Mouse (Mus musculus) embryonic facial prominence, embryonic 13.5 days (tissue): ENCODE results near the gene Ppt2. TPM values are rescaled to one million over a fixed set of nuclear protein-coding genes. Genes with fewer than 3 reads are reported as not detected.

Experiments
- ATAC-seq: fragments of 200-750 bp; cut with Nextera tagmentation; 2 replicates; pipeline ENCODE4 v1.8.0; 2017; ENCODE audit warnings: low read depth; ENCODE audit not compliant: insufficient number of reproducible peaks, insufficient read depth, low FRiP score, low TSS enrichment
- H3K27ac ChIP-seq: fragments of 300-500 bp; sonication (generic); 2 replicates; pipeline ENCODE4 v1.5.1; 2015; ENCODE audit warnings: moderate library complexity, mild to moderate bottlenecking, inconsistent platforms
- H3K27me3 ChIP-seq: fragments of 300-500 bp; sonication (generic); 2 replicates; pipeline ENCODE4 v1.6.1; 2015; ENCODE audit warnings: mild to moderate bottlenecking, inconsistent platforms
- H3K36me3 ChIP-seq: fragments of 300-500 bp; sonication (generic); 2 replicates; pipeline ENCODE4 v1.6.1; 2015; ENCODE audit warnings: mild to moderate bottlenecking, inconsistent platforms
- H3K4me1 ChIP-seq: fragments of 300-500 bp; sonication (generic); 2 replicates; pipeline ENCODE4 v1.6.1; 2015; ENCODE audit warnings: inconsistent platforms
- H3K4me2 ChIP-seq: fragments of 300-500 bp; sonication (generic); 2 replicates; pipeline ENCODE4 v1.6.1; 2015; ENCODE audit warnings: moderate library complexity, mild to moderate bottlenecking, inconsistent platforms
- H3K4me3 ChIP-seq: fragments of 300-500 bp; sonication (generic); 2 replicates; pipeline ENCODE4 v1.5.1; 2015; ENCODE audit warnings: mild to moderate bottlenecking, inconsistent platforms
- H3K9ac ChIP-seq: fragments of 300-500 bp; sonication (generic); 2 replicates; pipeline ENCODE4 v1.6.1; 2015; ENCODE audit warnings: mild to moderate bottlenecking, inconsistent platforms
- H3K9me3 ChIP-seq: fragments of 300-500 bp; sonication (generic); 2 replicates; pipeline ENCODE4 v1.6.1; 2016; ENCODE audit warnings: inconsistent platforms
- WGBS: fragments of 180-500 bp; shearing (Covaris S2); methylation state at CpG from one replicate; pipeline ENCODE4 v1.1.7; 2015; ENCODE audit warnings: mixed read lengths; 5-methylcytosine and 5-hydroxymethylcytosine counted together
- polyA plus RNA-seq: library from polyadenylated mRNA; unstranded; fragments of >200 nt; fragmentation: Nextera tagmentation; extraction: Ambion mirVana; gene quantifications from 2 replicates; pipeline ENCODE4 v1.2.1, GENCODE M21; 2015

The Ppt2 gene
- polyA plus RNA-seq, 1 experiment from 2014 or later = 21.6 TPM

DNA sequence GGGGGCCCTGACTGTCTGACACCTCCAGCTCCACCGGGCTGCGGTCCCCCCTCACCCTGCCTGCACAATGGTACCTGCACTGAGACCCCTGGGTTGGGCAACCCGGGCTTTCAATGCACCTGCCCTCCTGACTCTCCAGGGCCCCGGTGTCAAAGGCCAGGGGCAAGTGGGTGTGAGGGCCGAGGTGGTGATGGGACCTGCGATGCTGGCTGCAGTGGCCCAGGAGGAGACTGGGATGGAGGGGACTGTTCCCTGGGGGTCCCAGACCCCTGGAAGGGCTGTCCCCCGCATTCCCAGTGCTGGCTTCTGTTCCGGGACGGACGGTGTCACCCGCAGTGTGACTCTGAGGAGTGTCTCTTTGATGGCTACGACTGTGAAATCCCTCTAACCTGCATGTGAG lies 45.8 kb downstream of the Ppt2 start:
- Histone ChIP-seq H3K4me3 (no peak overlapping the region), H3K9me3 (no peaks in the 10 kb centered on the region), H3K4me1 (peaks cover 15% of the 10 kb centered on the region), H3K27ac (no peak overlapping the region), H3K27me3 (no peaks in the 10 kb centered on the region), H3K4me2 (no peak overlapping the region), H3K9ac (no peak overlapping the region), H3K36me3 (no peaks in the 10 kb centered on the region)
- ATAC-seq = no peak
- WGBS = 86% methylated on average over 12 of the region's 12 CpGs

DNA sequence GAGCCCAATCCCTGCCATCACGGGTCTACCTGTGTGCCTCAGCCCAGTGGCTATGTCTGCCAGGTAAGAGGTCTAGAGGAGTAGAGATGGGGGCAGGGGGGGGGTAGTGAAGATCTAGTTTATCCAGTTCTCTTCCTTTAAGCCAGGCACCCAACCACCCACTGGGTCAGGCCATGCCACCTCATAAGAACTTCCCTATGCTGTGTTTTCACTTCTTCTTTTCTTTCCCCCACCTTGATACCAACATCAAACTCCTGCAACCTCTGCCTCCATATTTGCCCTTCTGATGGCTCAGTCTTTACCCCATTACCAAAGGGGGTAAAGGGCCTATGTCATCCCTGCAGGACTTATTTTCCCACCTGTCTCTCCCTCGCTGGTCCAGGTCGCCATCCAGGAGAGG lies 50.2 kb downstream of the Ppt2 start:
- no peak overlapping the region for H3K4me2 ChIP-seq
- no peaks in the 10 kb centered on the region for H3K36me3 ChIP-seq
- H3K9me3 ChIP-seq = no peaks in the 10 kb centered on the region
- no peaks in the 10 kb centered on the region for H3K4me1 ChIP-seq
- H3K27me3 ChIP-seq = peaks cover 4% of the 10 kb centered on the region; the same call in 1 of the 2 replicates
- no peak overlapping the region for H3K27ac ChIP-seq
- 85% methylated on average over 3 of the region's 3 CpGs for WGBS
- no peak for ATAC-seq
- H3K9ac ChIP-seq = no peak overlapping the region
- no peak overlapping the region for H3K4me3 ChIP-seq

DNA sequence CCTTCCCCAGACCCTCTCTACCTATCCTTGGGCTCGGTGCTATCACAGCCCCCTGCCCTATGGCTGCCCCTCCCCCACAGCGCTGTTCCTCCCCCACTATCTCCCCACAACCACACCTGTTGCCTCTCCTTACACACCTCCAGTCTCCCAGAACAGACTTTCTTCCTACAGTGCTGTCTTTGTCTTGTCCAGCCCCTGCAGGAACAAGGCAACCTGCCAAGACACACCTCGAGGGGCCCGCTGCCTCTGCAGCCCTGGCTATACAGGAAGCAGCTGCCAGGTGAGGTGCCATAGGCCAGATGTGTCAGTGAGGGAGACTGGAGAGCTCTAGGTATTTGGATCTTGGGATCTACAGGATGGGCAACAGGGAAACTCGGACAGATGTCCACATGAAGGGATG lies 51.7 kb downstream of the Ppt2 start:
- Histone ChIP-seq H3K36me3 (no peaks in the 10 kb centered on the region), H3K4me3 (no peak overlapping the region), H3K9me3 (no peaks in the 10 kb centered on the region), H3K9ac (no peak overlapping the region), H3K4me1 (no peaks in the 10 kb centered on the region), H3K27ac (no peak overlapping the region), H3K4me2 (no peak overlapping the region), H3K27me3 (peaks cover 4% of the 10 kb centered on the region; the same call in 1 of the 2 replicates)
- 62% methylated on average over 5 of the region's 5 CpGs for WGBS
- no peak for ATAC-seq

DNA sequence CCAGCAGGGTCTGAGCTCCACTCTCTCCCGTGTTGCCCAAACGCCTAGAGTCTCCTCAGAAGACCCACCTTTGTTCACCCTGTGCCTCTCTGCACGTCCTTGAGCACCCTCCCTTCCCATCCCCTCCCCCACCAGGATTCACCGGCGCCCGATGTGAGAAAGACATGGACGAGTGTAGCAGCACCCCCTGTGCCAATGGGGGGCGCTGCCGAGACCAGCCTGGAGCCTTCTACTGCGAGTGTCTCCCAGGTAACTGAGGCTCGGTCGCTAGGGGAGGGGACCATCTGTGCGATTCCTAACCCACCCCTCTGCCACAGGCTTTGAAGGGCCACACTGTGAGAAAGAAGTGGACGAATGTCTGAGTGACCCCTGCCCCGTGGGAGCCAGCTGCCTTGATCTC lies 55.9 kb downstream of the Ppt2 start:
- Histone ChIP-seq H3K4me2 (no peak overlapping the region), H3K27ac (no peak overlapping the region), H3K9ac (no peak overlapping the region), H3K4me3 (no peak overlapping the region), H3K36me3 (no peaks in the 10 kb centered on the region), H3K4me1 (no peaks in the 10 kb centered on the region), H3K9me3 (no peaks in the 10 kb centered on the region), H3K27me3 (peaks cover 12% of the 10 kb centered on the region; the same call in 1 of the 2 replicates)
- WGBS = 11% methylated on average over 15 of the region's 15 CpGs
- ATAC-seq = no peak

DNA sequence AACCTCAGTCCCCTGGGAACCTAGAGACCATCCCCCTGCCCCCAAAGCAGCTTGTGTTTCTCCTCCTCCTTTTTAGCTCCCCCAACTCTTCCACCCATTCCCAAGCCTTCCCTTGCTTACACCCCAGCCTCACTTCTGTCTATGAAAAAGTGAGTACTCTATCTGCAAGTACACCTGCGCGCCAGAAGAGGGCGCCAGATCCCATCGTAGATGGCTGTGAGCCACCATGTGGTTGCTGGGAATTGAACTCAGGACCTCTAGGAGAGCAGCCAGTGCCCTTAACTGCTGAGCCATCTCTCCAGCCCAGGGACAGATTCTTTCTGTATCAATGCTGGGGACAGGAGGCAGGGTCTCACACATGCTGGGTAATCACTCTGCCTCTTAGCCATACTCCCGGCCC lies 56.4 kb downstream of the Ppt2 start:
- 14% methylated on average over 5 of the region's 5 CpGs for WGBS
- no peak overlapping the region for H3K4me3 ChIP-seq
- no peaks in the 10 kb centered on the region for H3K4me1 ChIP-seq
- ATAC-seq = no peak
- H3K9me3 ChIP-seq = no peaks in the 10 kb centered on the region
- no peak overlapping the region for H3K4me2 ChIP-seq
- peaks cover 17% of the 10 kb centered on the region; the same call in 1 of the 2 replicates for H3K27me3 ChIP-seq
- H3K36me3 ChIP-seq = no peaks in the 10 kb centered on the region
- H3K27ac ChIP-seq = no peak overlapping the region
- no peak overlapping the region for H3K9ac ChIP-seq

DNA sequence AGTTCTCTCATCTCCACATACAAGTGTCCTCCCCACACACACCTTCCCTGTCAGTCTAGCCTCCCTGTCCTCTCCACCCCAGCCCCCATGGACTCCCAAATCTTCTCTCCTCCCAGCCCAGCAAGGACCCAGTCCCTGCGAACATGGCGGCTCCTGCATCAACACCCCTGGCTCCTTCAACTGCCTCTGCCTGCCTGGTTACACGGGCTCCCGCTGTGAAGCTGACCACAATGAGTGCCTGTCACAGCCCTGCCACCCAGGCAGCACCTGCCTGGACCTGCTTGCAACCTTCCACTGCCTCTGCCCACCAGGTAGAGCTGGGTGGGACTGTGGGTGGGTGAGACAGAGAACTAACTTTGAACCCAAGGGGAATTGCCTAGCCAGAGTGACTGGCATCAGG lies 58.4 kb downstream of the Ppt2 start:
- Histone ChIP-seq H3K9ac (no peak overlapping the region), H3K27ac (no peak overlapping the region), H3K4me2 (no peak overlapping the region), H3K4me1 (no peaks in the 10 kb centered on the region), H3K27me3 (peaks cover 18% of the 10 kb centered on the region; the same call in 1 of the 2 replicates), H3K36me3 (no peaks in the 10 kb centered on the region), H3K4me3 (no peak overlapping the region), H3K9me3 (no peaks in the 10 kb centered on the region)
- no peak for ATAC-seq
- WGBS = 70% methylated on average over 4 of the region's 4 CpGs

DNA sequence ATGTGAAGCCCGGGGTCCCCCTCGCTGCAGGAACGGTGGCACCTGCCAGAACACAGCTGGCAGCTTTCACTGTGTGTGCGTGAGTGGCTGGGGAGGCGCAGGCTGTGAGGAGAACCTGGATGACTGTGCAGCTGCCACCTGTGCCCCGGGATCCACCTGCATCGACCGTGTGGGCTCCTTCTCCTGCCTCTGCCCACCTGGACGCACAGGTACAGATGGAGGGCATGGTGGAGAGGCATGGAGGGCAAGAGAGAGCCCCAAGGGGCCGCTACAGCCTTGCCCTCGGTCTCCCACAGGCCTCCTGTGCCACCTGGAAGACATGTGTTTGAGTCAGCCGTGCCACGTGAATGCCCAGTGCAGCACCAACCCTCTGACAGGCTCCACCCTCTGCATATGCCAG lies 59.9 kb downstream of the Ppt2 start:
- Histone ChIP-seq H3K4me3 (no peak overlapping the region), H3K27ac (no peak overlapping the region), H3K9me3 (no peaks in the 10 kb centered on the region), H3K27me3 (peaks cover 14% of the 10 kb centered on the region; the same call in 1 of the 2 replicates), H3K4me2 (no peak overlapping the region), H3K36me3 (no peaks in the 10 kb centered on the region), H3K9ac (no peak overlapping the region), H3K4me1 (peaks cover 7% of the 10 kb centered on the region; the same call in 1 of the 2 replicates)
- WGBS = 82% methylated on average over 13 of the region's 13 CpGs
- no peak for ATAC-seq

DNA sequence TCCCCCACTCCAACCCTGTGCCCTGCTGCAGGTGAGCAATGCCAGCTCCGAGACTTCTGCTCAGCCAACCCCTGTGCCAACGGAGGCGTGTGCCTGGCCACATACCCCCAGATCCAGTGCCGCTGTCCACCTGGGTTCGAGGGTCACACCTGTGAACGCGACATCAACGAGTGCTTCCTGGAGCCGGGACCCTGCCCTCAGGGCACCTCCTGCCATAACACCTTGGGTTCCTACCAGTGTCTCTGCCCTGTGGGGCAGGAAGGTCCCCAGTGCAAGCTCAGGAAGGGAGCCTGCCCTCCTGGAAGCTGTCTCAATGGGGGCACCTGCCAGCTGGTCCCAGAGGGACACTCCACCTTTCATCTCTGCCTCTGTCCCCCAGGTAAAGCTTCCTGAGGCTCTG lies 61.0 kb downstream of the Ppt2 start:
- Histone ChIP-seq H3K4me1 (peaks cover 7% of the 10 kb centered on the region; the same call in 1 of the 2 replicates), H3K27ac (no peak overlapping the region), H3K36me3 (no peaks in the 10 kb centered on the region), H3K4me3 (no peak overlapping the region), H3K4me2 (no peak overlapping the region), H3K9me3 (no peaks in the 10 kb centered on the region), H3K9ac (no peak overlapping the region), H3K27me3 (peaks cover 14% of the 10 kb centered on the region; the same call in 1 of the 2 replicates)
- 61% methylated on average over 9 of the region's 9 CpGs for WGBS
- ATAC-seq = no peak

Other genes with a start within 250 kb of the Ppt2 start
- 0.52 and 0.96 TPM in 2 replicates for gene BC051142, start 229.7 kb downstream of the Ppt2 start, polyA plus RNA-seq
- gene Btnl4, start 151.2 kb downstream of the Ppt2 start, polyA plus RNA-seq = not detected in 2 replicates
- 0.54 TPM in 1 of 2 replicates, not detected in the other for gene Btnl6, start 111.2 kb downstream of the Ppt2 start, polyA plus RNA-seq
- 4.4 and 5.0 TPM in 2 replicates for gene Notch4, start 64.2 kb downstream of the Ppt2 start, polyA plus RNA-seq
- gene Gpsm3, start 38.7 kb downstream of the Ppt2 start, polyA plus RNA-seq = 5.3 and 6.0 TPM in 2 replicates
- 14.8 and 19.2 TPM in 2 replicates for gene Pbx2, start 37.2 kb downstream of the Ppt2 start, polyA plus RNA-seq
- gene Ager, start 30.6 kb downstream of the Ppt2 start, polyA plus RNA-seq = 3.6 and 4.2 TPM in 2 replicates
- gene Rnf5, start 24.8 kb downstream of the Ppt2 start, polyA plus RNA-seq = 130 and 132 TPM in 2 replicates
- 50.7 and 57.5 TPM in 2 replicates for gene Agpat1, start 24.2 kb downstream of the Ppt2 start, polyA plus RNA-seq
- gene Egfl8, start 12.5 kb downstream of the Ppt2 start, polyA plus RNA-seq = 7.5 and 10.2 TPM in 2 replicates
- gene Prrt1, start 1.0 kb upstream of the Ppt2 start, polyA plus RNA-seq = 0.55 and 0.78 TPM in 2 replicates
- 15.0 and 18.0 TPM in 2 replicates for gene Fkbpl, start 16.3 kb upstream of the Ppt2 start, polyA plus RNA-seq
- 97.8 and 106 TPM in 2 replicates for gene Atf6b, start 18.6 kb upstream of the Ppt2 start, polyA plus RNA-seq
- 0.03 and 0.04 TPM in 2 replicates for gene Tnxb, start 42.0 kb upstream of the Ppt2 start, polyA plus RNA-seq
- gene C4b, start 115.4 kb upstream of the Ppt2 start, polyA plus RNA-seq = 0.34 TPM in 1 of 2 replicates, not detected in the other
- gene Cyp21a1, start 176.1 kb upstream of the Ppt2 start, polyA plus RNA-seq = not detected in 2 replicates
- 25.4 and 29.4 TPM in 2 replicates for gene Stk19, start 208.4 kb upstream of the Ppt2 start, polyA plus RNA-seq
- gene Dxo, start 208.5 kb upstream of the Ppt2 start, polyA plus RNA-seq = 66.3 and 75.1 TPM in 2 replicates
- gene Skiv2l, start 221.7 kb upstream of the Ppt2 start, polyA plus RNA-seq = 52.2 and 55.6 TPM in 2 replicates
- gene Nelfe, start 221.9 kb upstream of the Ppt2 start, polyA plus RNA-seq = 119 and 126 TPM in 2 replicates
- gene Cfb, start 234.0 kb upstream of the Ppt2 start, polyA plus RNA-seq = 1.6 and 5.7 TPM in 2 replicates